Mouse (Mus musculus): ENCODE results near the gene Tmem237.

Tmem237 gene

GRCm38 (mm10) chr1:59094705-59095104 is 25.5 kb downstream of the Tmem237 start, which contains the start of gene C2cd6:
Gene C2cd6, minus strand, starts transcription at chr1:59094900.
- DNase-seq, result no peak

- peak; percentile 3 for DNase-seq
Measured at GRCm38 (mm10) chr1:59070867-59071266, 49.3 kb downstream of the Tmem237 start.

GRCm38 (mm10) chr1:59067976-59068375 is 52.2 kb downstream of the Tmem237 start:
- DNase-seq, result peak; percentile 64

- DNase-seq, result no peak
Measured at GRCm38 (mm10) chr1:59063697-59064096, 56.5 kb downstream of the Tmem237 start.

- no peak for DNase-seq
Measured at GRCm38 (mm10) chr1:59056955-59057354, 63.3 kb downstream of the Tmem237 start.

- DNase-seq, result no peak
Measured at GRCm38 (mm10) chr1:59051306-59051705, 68.9 kb downstream of the Tmem237 start.
